Mouse (Mus musculus) kidney, adult 2 months (tissue): Measurements from ENCODE around the gene Hint1.

Source experiments
- CTCF ChIP-seq: fragments of 200-500 bp; conservative IDR thresholded peaks from 2 replicates; pipeline ENCODE4 v1.5.1; 2011; ENCODE audit warnings: low read depth, mild to moderate bottlenecking, control low read depth, low read length, moderate library complexity, mixed read lengths; ENCODE audit not compliant: insufficient read depth, insufficient read length
- POLR2A ChIP-seq: fragments of 200-500 bp; IDR thresholded peaks from one replicate; pipeline ENCODE4 v1.6.1; 2011; ENCODE audit warnings: low read depth, low read length, control low read depth

GRCm38 (mm10) chr11:54903940-54904706 is 37.9 kb downstream of the Hint1 start:
- TF ChIP-seq CTCF (no peak), POLR2A (peak; percentile 84)
